Mouse (Mus musculus) neural tube, embryonic 14.5 days (tissue): ENCODE measurements around the gene Elf5. TPM values are rescaled to one million over a fixed set of nuclear protein-coding genes. Genes with fewer than 3 reads are reported as not detected.

Experiments used
- ATAC-seq: fragments of 200-750 bp; cut with Nextera tagmentation; 2 replicates; pipeline ENCODE4 v1.8.0; 2017; ENCODE audit warnings: low read depth, mild to moderate bottlenecking, moderate TSS enrichment, moderate library complexity
- H3K27ac ChIP-seq: fragments of 300-500 bp; sonication (generic); 2 replicates; pipeline ENCODE4 v1.5.1; 2014; ENCODE audit warnings: low read depth, mild to moderate bottlenecking, control low read depth, low read length, moderate library complexity, mixed read lengths
- H3K27me3 ChIP-seq: fragments of 300-500 bp; sonication (generic); 2 replicates; pipeline ENCODE4 v1.6.1; 2014; ENCODE audit warnings: low read length; ENCODE audit not compliant: control insufficient read depth, insufficient read depth
- H3K36me3 ChIP-seq: fragments of 300-500 bp; sonication (generic); 2 replicates; pipeline ENCODE4 v1.6.1; 2014; ENCODE audit warnings: low read length, mixed read lengths; ENCODE audit not compliant: control insufficient read depth, insufficient read depth
- H3K4me1 ChIP-seq: fragments of 300-500 bp; sonication (generic); 2 replicates; pipeline ENCODE4 v1.6.1; 2014; ENCODE audit warnings: low read length; ENCODE audit not compliant: control insufficient read depth, insufficient read depth
- H3K4me2 ChIP-seq: fragments of 300-500 bp; sonication (generic); 2 replicates; pipeline ENCODE4 v1.6.1; 2014; ENCODE audit warnings: mild to moderate bottlenecking, low read depth, low read length, control low read depth
- H3K4me3 ChIP-seq: fragments of 300-500 bp; sonication (generic); 2 replicates; pipeline ENCODE4 v1.5.1; 2014; ENCODE audit warnings: low read depth, low read length, control low read depth, mixed read lengths
- H3K9ac ChIP-seq: fragments of 300-500 bp; sonication (generic); replicated peaks from 2 replicates; pipeline ENCODE4 v1.6.1; 2014; ENCODE audit warnings: low read depth, mild to moderate bottlenecking, control low read depth, low read length, mixed read lengths
- H3K9me3 ChIP-seq: fragments of 300-500 bp; sonication (generic); 2 replicates; pipeline ENCODE4 v1.6.1; 2016; ENCODE audit warnings: low read length; ENCODE audit not compliant: control insufficient read depth
- WGBS: fragments of 180-500 bp; shearing (Covaris S2); extraction: QIAGEN DNeasy Blood & Tissue Kit; methylation state at CpG from one replicate; pipeline ENCODE4 v1.1.7; 2014; 5-methylcytosine and 5-hydroxymethylcytosine counted together
- polyA plus RNA-seq: library from polyadenylated mRNA; unstranded; fragments of >200 nt; fragmentation: Nextera tagmentation; extraction: Ambion mirVana; gene quantifications from 2 replicates; pipeline ENCODE4 v1.2.1, GENCODE M21; 2014

Gene Elf5
- polyA plus RNA-seq, 1 experiment from 2014 or later = not detected

- Histone ChIP-seq H3K36me3 (no peaks in the 10 kb centered on the region), H3K4me1 (no peaks in the 10 kb centered on the region), H3K4me3 (no peak overlapping the region), H3K27ac (no peak overlapping the region), H3K4me2 (no peak overlapping the region), H3K9ac (no peak overlapping the region), H3K9me3 (no peaks in the 10 kb centered on the region), H3K27me3 (no peaks in the 10 kb centered on the region)
- 77% methylated on average over 4 of the region's 4 CpGs for WGBS
- ATAC-seq = no peak
These were observed 10.8 kb upstream of the Elf5 start for GRCm38 (mm10) chr2:103400691-103401090.

GRCm38 (mm10) chr2:103406239-103406638 is 5.2 kb upstream of the Elf5 start:
- Histone ChIP-seq H3K9me3 (no peaks in the 10 kb centered on the region), H3K27me3 (no peaks in the 10 kb centered on the region), H3K4me3 (no peak overlapping the region), H3K27ac (no peak overlapping the region), H3K36me3 (no peaks in the 10 kb centered on the region), H3K4me1 (no peaks in the 10 kb centered on the region), H3K4me2 (no peak overlapping the region), H3K9ac (no peak overlapping the region)
- no peak for ATAC-seq
- WGBS = 66% methylated on average over 3 of the region's 3 CpGs

GRCm38 (mm10) chr2:103411816-103412215 is 328 bp downstream of the Elf5 start:
- no peaks in the 10 kb centered on the region for H3K9me3 ChIP-seq
- no peaks in the 10 kb centered on the region for H3K36me3 ChIP-seq
- ATAC-seq = no peak
- H3K4me3 ChIP-seq = no peak overlapping the region
- no peak overlapping the region for H3K4me2 ChIP-seq
- H3K27ac ChIP-seq = no peak overlapping the region
- H3K9ac ChIP-seq = no peak overlapping the region
- WGBS = 90% methylated on average over 3 of the region's 3 CpGs
- no peaks in the 10 kb centered on the region for H3K4me1 ChIP-seq
- H3K27me3 ChIP-seq = no peaks in the 10 kb centered on the region

GRCm38 (mm10) chr2:103413381-103413780 is 1.9 kb downstream of the Elf5 start:
- Histone ChIP-seq H3K9ac (no peak overlapping the region), H3K4me1 (no peaks in the 10 kb centered on the region), H3K27me3 (no peaks in the 10 kb centered on the region), H3K36me3 (no peaks in the 10 kb centered on the region), H3K27ac (no peak overlapping the region), H3K9me3 (no peaks in the 10 kb centered on the region), H3K4me2 (no peak overlapping the region), H3K4me3 (no peak overlapping the region)
- no peak for ATAC-seq
- WGBS = 73% methylated on average over 5 of the region's 5 CpGs

GRCm38 (mm10) chr2:103415774-103416173 is 4.3 kb downstream of the Elf5 start:
- Histone ChIP-seq H3K27me3 (no peaks in the 10 kb centered on the region), H3K9me3 (no peaks in the 10 kb centered on the region), H3K27ac (no peak overlapping the region), H3K36me3 (no peaks in the 10 kb centered on the region), H3K4me3 (no peak overlapping the region), H3K9ac (no peak overlapping the region), H3K4me2 (no peak overlapping the region), H3K4me1 (no peaks in the 10 kb centered on the region)
- ATAC-seq = no peak
- 89% methylated on average over 3 of the region's 3 CpGs for WGBS

GRCm38 (mm10) chr2:103420650-103421507 is 9.4 kb downstream of the Elf5 start:
- WGBS = 55% methylated on average over 15 of the region's 15 CpGs
- no peak overlapping the region for H3K9ac ChIP-seq
- no peaks in the 10 kb centered on the region for H3K9me3 ChIP-seq
- H3K4me1 ChIP-seq = no peaks in the 10 kb centered on the region
- no peak overlapping the region for H3K4me3 ChIP-seq
- no peaks in the 10 kb centered on the region for H3K36me3 ChIP-seq
- H3K4me2 ChIP-seq = no peak overlapping the region
- no peak for ATAC-seq
- H3K27ac ChIP-seq = no peak overlapping the region
- H3K27me3 ChIP-seq = no peaks in the 10 kb centered on the region

- H3K4me2 ChIP-seq = no peak overlapping the region
- H3K9me3 ChIP-seq = no peaks in the 10 kb centered on the region
- H3K9ac ChIP-seq = no peak overlapping the region
- H3K4me3 ChIP-seq = no peak overlapping the region
- WGBS = 76% methylated on average over 12 of the region's 12 CpGs
- H3K4me1 ChIP-seq = no peaks in the 10 kb centered on the region
- H3K27ac ChIP-seq = no peak overlapping the region
- H3K27me3 ChIP-seq = no peaks in the 10 kb centered on the region
- no peak for ATAC-seq
- no peaks in the 10 kb centered on the region for H3K36me3 ChIP-seq
These were observed 12.4 kb downstream of the Elf5 start for GRCm38 (mm10) chr2:103423884-103424283.

GRCm38 (mm10) chr2:103424349-103425026 is 13.0 kb downstream of the Elf5 start:
- Histone ChIP-seq H3K4me2 (no peak overlapping the region), H3K36me3 (no peaks in the 10 kb centered on the region), H3K4me1 (no peaks in the 10 kb centered on the region), H3K27me3 (no peaks in the 10 kb centered on the region), H3K27ac (no peak overlapping the region), H3K9me3 (no peaks in the 10 kb centered on the region), H3K9ac (no peak overlapping the region), H3K4me3 (no peak overlapping the region)
- WGBS = 32% methylated on average over 12 of the region's 12 CpGs
- peak; percentile 66; the same call in 1 of the 2 replicates for ATAC-seq

GRCm38 (mm10) chr2:103425456-103426063 is 14.1 kb downstream of the Elf5 start:
- no peaks in the 10 kb centered on the region for H3K9me3 ChIP-seq
- H3K27ac ChIP-seq = no peak overlapping the region
- no peak for ATAC-seq
- no peaks in the 10 kb centered on the region for H3K27me3 ChIP-seq
- no peak overlapping the region for H3K9ac ChIP-seq
- H3K4me3 ChIP-seq = no peak overlapping the region
- 83% methylated on average over 11 of the region's 11 CpGs for WGBS
- no peak overlapping the region for H3K4me2 ChIP-seq
- no peaks in the 10 kb centered on the region for H3K36me3 ChIP-seq
- H3K4me1 ChIP-seq = no peaks in the 10 kb centered on the region
